Mouse (Mus musculus) cerebellum, postnatal 10 days (tissue): ENCODE results near the gene Plod3.
"Not testable (repeated sequence)": the region's sequence is repeated elsewhere in the genome, so short reads cannot be mapped to it uniquely, and the experiment has no call there.

Experiments used
- DNase-seq, 2 experiments: peaks; one replicate each; pipeline ENCODE4 v3.0.0; 2021; ENCODE audit warnings: mixed read lengths in 2 of 2

The Plod3 gene

GRCm38 (mm10) chr5:136986695-136987137 lies at the start of gene Plod3:
TSS of gene Plod3 (plus strand) at chr5:136987019.
- DNase-seq, result peak; percentile 97 to 99

GRCm38 (mm10) chr5:136937621-136938020 lies 49.2 kb upstream of the Plod3 start:
- no peak for DNase-seq

DNA sequence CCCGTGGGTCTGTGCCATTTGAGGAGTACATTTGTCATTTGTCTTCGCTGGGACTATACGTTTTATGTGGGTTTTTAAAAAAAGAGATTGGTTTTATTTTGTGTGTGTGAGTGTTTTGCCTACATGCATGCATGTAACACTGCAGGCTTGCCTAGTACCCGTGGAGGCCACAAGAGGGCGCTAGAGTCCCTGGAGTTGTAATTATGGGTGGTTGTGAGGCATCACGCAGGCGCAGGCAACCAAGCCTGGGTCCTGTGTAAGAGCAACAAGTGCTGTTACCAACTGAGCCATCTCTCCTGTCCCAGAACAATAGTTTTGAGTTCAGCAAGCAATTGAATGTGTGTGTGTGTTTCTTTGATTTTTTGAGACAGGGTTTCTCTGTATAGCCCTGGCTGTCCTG lies 47.5 kb upstream of the Plod3 start:
- DNase-seq, result peak in 1 of 2 experiments; percentile 35

DNA sequence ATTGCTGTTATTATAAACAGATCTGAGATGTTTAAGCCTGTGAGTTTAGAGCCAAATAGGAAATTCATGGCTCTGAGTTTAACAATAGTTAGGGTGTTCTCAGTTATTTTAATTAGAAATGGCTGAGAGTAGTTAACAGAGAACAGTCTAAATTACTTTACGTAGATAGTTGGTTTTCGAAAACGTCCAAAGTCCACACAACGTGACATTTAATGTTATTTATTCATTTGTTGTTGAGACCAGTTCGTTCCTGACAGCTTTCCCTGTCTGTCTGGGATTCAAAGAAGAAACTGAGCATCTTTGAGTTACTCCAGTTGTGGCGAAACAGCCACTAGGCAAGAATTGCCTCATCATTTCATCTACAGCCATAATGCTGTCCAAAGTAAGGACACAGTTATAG lies 46.8 kb upstream of the Plod3 start:
- DNase-seq, result not testable (repeated sequence)

- DNase-seq, result no peak
These were observed 45.8 kb upstream of the Plod3 start for GRCm38 (mm10) chr5:136940845-136941560.

- no peak for DNase-seq
These were observed 44.0 kb upstream of the Plod3 start for GRCm38 (mm10) chr5:136942781-136943180.

DNA sequence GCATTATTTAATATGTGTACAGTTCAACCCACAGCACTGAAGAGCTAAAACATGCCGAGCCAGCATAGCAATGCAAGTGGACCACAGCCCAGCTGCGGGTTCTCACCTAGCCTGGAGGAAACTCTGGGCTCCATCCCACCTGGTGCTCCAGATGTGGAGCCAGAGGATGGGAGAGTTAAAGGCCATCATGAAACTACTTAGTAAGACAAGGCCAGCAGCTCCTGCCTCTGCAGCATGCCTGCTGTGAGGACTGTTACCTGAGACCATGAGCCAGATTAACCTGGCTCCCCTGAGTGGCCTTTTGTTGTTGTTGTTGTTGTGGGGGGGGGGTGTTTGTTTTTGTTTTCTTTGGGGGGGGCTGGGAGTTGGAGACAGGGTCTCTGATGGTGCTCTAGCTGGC lies 43.4 kb upstream of the Plod3 start:
- DNase-seq, result no peak

GRCm38 (mm10) chr5:136945084-136945483 lies 41.7 kb upstream of the Plod3 start:
- no peak for DNase-seq

- no peak for DNase-seq
These were observed 38.9 kb upstream of the Plod3 start for GRCm38 (mm10) chr5:136947874-136948273.

DNA sequence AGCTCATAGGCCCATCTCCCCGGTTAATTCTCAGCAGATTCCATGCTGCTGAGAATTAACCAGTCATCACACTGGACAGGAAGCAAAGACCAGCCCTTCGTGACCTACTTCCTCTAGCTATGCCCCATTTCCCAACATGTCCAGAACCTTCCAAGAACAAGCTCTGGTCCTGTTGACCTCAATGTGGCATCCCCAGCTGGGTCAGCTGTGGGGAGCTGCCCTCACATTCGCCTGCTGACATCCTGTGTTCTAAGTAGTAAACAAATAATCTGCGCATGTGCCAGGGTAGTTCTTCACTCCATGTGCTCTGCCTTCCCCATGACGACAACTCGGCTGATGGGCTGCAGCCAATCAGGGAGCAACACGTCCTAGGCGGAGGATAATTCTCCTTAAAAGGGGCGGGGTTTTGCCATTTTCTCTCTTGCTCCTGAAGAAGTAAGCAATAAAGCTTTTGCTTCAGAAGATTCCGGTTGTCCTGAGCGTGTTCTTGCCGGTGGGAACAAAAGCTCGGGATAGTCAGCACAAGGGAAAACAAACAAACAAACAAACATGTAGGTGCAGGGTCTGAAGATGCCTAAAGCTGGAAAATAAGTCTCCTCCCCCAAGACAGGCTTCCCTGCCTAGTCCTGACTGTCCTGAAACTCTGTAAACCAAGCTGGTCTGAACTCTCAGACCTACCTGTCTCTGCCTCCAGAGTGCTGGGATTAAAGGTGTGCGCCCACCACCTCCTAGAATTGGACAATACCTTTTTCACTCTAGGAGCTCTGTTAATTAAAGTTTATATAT lies 37.1 kb upstream of the Plod3 start:
- not testable (repeated sequence) for DNase-seq

DNA sequence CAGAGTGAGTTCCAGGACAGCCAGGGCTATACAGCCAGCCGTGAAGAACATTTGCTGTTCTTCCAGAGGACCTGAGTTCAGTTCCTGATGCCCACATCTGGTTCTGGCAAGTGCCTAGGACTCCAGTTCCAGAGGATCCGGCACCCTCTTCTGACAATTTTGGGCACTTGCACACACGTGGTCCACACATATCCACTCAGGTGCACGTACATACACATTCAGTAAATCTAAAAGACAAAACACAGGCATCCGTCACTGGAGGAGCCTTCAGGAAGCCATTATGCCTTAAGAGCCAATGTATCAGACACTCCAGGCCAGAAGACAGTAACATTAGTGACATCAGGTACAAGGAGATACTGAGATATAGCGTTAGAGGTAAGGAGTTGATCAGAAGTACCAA lies 36.3 kb upstream of the Plod3 start:
- DNase-seq, result no peak

DNA sequence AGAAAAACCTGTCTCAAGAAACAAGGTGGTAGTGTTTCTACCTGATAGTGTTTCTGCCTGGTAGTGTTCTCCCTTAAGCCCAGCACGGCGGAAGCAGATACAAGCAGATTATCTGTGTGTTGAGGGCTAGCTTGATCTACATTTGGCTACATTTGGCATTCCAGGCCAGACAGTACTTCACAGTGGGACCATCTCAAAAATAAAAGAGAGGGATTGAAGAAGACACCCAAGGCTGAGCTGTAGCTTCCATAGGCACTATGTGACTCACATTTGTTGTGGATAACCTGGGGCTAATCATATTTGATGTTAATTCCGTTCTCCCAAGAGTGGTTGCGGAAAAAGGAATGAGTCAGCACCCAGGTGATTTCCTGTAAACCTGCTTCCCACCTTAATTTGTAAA lies 34.7 kb upstream of the Plod3 start:
- DNase-seq, result no peak

GRCm38 (mm10) chr5:136953015-136953414 lies 33.8 kb upstream of the Plod3 start, which contains the start of gene Fis1:
TSS of gene Fis1 (plus strand) at chr5:136953275.
- DNase-seq, result peak; percentile 98 to 99

DNA sequence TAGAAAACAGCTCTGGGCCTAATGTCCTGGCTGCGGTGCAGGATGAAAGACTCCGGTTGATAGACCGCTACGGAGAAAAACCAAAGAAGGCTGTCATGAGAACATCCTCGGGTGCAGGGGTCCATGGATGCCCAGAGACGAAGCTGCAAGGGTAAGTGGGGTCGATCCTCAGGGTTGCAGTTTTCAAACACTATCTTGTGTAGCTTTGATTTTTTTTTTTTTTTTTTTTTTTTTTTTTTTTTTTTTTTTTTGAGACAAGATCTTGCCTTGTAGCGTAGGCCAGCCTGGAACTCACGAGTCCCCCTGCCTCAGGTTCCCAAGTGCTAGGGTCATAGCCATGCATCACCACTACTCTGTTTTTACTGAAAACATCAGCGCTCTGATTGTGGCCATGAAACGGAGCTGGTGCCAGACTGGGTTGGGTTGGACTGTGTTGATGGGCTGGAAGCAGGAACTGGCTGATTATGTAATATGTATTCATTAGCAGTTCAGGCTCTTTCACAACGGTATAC lies 33.3 kb upstream of the Plod3 start:
- peak; percentile 49 to 55 for DNase-seq

GRCm38 (mm10) chr5:136955622-136956021 lies 31.2 kb upstream of the Plod3 start:
- DNase-seq, result no peak

GRCm38 (mm10) chr5:136957250-136957649 lies 29.6 kb upstream of the Plod3 start:
- no peak for DNase-seq

- DNase-seq, result no peak
These were observed 27.7 kb upstream of the Plod3 start for GRCm38 (mm10) chr5:136958991-136959605.

DNA sequence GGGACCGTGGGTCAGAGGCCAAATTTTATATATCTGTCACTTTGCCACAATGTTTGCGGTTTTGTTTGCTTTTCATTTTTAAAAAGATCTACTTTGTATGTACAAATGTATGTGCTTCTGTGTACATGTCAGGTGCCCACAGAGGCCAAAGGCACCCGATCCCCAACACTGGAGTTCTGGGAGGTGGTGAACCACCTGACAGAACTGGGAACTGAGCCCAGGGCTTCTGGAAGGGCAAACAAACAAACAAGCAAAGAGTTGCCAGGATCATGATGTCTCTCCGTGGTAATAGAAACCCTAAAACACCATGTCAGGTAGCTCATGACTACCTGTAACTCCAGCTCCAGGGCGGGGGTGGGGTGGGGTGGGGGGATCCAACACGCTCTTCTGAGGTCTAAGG lies 26.8 kb upstream of the Plod3 start:
- no peak for DNase-seq

GRCm38 (mm10) chr5:136961334-136961982 lies 25.4 kb upstream of the Plod3 start:
- DNase-seq, result peak; percentile 57 to 65

DNA sequence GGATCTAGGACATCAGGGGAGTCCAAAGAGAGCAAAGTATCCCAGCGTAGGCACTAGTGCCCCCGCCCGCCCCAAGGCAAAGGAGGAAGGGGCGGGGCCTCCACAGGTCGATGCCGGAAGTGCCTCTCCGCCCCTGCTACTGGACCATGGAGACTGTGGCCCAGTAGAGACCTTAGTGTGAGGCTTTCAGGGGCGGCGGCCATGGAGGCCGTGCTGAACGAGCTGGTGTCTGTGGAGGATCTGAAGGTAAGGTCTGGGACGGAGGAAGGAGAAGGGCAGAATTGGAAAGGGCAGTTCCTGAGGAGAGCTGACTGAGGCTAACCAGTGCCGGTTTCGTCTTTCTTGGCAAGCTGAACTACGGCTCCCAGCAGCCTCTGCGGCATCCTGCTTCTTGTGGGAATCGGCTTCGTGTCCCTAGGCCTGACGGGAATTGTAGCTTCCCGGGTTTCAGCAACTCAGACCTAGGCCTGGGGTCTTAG lies 24.8 kb upstream of the Plod3 start:
- DNase-seq, result peak; percentile 94 to 95

- peak; percentile 92 to 94 for DNase-seq
These were observed 24.3 kb upstream of the Plod3 start for GRCm38 (mm10) chr5:136962501-136962900.

GRCm38 (mm10) chr5:136962966-136963540 lies 23.8 kb upstream of the Plod3 start:
- peak in 1 of 2 experiments; percentile 28 for DNase-seq
